Mouse (Mus musculus) embryo, embryonic 9.5 days (tissue): Measurements from ENCODE around the gene Slit3.

Source experiments
- DNase-seq: peaks from one replicate; pipeline ENCODE4 v3.0.0-alpha.2; 2017; ENCODE audit errors: extremely low spot score

Gene Slit3

DNA sequence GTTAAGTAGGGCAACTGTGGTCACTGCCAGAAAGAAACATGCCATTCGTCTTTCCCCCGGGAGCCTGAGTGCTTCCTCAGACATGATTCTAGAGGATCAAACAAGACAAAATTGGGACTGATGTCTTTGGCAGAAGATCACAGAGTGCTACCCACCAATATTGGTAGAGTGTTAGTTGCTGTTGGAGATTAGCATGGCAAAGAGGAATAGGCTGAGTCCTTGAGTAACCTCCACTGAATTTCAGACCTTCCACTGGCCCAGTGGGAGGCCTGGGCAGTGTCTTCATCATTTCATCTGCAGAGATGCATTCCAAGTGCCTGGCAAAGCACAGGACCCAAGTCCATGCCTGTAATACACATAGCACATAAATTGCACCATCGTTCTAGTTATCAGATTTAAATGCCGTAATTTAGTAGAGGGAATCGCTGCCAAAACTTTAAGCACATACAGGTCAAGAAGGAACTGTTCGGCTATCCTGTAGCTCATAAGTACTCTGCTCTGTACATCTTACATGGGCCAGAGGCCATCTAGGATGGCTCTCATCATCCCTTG lies 77.6 kb downstream of the Slit3 start:
- DNase-seq, result no peak

DNA sequence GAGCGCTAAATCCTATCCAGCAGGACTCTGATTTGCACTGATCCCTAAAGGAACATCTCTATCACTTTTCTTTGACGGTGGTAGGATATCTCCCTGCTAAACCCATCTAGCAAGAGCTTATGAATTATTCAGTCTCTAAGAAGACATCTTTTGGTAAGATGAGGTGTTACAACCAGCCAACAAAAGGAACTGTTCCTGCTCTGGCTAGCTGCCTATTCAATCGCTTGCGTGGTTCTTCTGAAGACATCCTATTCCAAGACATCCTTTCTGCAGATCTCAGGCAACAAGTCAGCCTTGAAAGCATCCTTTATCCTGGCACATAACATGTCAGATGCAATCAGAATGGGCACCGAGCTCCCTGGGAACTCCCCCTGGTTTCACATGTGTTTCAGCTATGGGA lies 81.3 kb downstream of the Slit3 start:
- DNase-seq, result no peak

DNA sequence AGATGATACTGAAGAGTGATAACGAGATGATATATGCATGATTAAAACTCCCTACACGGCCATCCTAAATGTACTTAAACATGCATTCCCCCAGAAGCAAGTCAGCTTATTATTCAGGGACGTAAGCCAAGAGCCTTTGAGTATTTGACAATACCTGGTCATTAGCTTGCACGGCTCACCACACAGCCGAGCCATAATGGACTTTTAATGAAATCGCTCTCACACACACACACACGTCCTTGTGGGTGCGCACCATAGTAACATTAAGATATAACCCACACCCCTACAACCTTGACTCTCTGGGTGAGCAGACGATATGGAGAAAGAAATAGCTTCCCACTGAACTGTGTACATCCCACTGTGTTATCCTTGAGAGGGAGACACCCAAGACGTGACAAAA lies 82.6 kb downstream of the Slit3 start:
- no peak for DNase-seq

GRCm38 (mm10) chr11:35204084-35204483 lies 83.1 kb downstream of the Slit3 start:
- DNase-seq, result no peak

GRCm38 (mm10) chr11:35210728-35211682 lies 90.0 kb downstream of the Slit3 start:
- DNase-seq, result no peak

DNA sequence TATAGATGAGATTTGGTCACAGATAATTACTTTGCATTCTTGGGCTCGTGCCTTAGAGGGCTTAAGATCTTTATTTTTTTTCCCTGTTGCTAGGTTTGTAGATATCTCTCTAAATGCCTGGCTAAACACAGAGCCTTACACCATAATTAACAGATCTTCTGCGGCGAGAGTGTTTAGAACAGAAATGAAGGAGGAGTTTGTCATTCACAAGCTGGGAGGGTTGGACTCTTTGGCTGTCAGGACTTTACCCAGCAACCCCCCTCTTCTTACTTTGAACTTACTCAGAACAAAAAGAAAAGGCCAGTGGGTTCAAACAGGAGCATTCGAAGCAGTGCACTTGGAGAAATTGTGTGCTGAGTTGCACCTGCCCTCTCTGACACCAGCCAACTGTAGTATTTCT lies 103.0 kb downstream of the Slit3 start:
- no peak for DNase-seq

DNA sequence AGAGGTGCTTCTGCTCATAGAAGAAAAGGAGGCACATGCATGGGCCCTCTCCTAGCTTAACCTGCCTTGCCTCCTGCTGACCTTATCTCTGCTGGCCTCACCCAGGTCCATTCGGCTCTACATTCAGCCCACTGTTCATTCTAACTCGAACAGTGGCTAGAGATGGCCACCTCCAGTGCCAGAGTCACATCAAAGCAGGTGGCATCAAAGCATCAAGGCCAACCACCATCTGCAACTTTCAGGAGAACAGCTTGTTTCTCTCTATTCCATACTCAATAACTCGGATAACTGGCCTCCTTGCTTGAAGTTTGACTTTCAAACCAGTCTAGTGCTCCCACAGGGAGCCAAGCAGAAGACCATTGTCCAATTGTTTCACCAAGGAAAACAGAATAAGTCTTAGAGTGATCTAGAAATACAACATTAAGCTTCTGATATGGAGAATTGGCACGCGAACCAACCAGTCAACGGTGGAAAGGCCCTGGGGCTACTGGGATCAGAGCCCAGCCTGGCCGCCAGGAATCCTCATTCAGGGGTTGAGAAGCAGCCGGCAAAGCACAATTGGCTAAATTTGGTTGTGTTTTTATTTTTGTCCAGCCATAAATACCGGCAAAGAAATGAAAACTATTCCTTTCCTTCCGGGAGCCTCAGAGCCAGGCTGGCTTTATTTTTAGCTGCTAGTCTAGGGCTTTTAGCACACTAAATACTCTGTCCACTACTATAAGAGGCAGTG lies 110.5 kb downstream of the Slit3 start:
- DNase-seq, result no peak

- no peak for DNase-seq
Measured at GRCm38 (mm10) chr11:35232321-35232720, 111.3 kb downstream of the Slit3 start.

DNA sequence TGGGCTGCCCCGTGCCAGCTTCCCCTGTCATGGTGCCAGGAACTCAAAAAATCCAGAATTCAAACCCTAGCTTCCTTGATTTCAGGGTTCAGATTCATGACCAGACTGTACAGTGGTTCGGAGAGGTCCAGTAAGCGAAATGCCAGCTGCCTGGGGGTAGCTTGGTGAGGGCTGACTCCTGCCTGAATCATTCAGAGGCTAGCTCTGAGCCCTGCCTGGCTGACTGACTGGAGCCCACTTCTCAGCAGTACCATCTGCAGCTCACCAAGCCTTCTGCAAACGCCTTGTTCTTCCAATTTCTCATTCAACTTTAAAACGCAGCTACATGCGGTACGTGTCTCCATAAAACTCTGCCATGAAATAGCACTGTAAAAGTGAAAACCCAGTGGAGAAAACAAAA lies 120.4 kb downstream of the Slit3 start:
- no peak for DNase-seq

DNA sequence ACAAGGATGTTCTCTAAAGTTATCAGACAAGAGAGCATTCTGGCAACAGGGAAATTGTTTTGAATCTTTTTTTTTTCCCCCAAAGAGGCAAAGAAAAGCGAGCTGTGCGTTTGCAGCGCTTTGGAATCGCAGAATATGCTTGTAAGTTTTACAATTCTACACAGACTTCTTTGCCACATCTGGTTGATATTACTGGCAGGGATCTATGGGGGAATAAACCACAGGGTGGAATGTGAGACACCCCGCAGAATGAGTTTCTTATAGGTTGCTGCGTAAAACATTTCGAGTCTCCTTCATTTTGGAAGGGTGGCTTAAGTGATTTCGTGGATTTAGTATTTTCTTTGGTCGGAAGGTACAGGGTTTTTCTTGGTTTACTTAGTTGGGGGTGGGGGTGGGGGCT lies 122.6 kb downstream of the Slit3 start:
- DNase-seq, result no peak

DNA sequence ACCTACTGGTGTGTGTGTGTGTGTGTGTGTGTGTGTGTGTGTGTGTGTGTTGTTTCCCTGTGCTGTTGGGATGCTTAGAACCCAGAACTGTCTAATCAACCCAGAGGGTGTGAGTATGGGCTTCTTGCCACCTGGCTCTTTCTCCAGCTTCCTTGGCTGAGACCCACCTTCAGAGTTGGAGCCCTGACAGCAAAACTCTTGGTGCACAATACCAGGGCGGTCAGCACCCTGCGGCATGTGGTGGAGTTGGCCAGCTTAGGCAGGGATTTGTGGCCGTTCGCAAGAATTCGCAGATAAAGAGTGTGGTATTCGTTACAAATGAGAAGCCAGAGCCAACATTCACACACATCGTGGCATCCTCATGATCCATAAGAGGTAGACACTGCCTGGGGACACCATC lies 123.5 kb downstream of the Slit3 start:
- DNase-seq, result no peak

- DNase-seq, result no peak
Measured at GRCm38 (mm10) chr11:35246623-35247022, 125.6 kb downstream of the Slit3 start.

DNA sequence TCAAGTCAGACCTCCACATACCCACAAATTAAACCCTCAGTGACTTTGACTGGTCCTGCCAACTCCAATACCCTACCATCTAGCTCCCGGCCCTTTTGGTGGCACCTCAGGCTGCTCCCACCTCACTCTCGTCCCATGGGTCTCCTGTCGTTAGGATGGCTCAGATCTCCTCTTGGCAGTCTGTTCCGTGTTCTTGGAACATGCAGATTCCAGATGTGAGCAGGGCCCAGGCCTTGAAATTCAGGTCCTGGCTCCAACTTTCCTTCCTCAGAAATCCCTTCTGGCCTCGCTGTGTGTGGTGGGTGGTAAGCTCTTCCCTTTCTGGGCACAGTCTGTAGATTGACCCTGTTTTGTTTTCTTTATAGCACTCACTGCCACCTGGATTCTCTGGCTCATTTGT lies 127.1 kb downstream of the Slit3 start:
- no peak for DNase-seq

GRCm38 (mm10) chr11:35250871-35251418 lies 129.9 kb downstream of the Slit3 start:
- DNase-seq, result no peak

GRCm38 (mm10) chr11:35251910-35252309 lies 130.9 kb downstream of the Slit3 start:
- DNase-seq, result no peak

GRCm38 (mm10) chr11:35257351-35257750 lies 136.3 kb downstream of the Slit3 start:
- DNase-seq, result no peak

- DNase-seq, result no peak
Measured at GRCm38 (mm10) chr11:35261562-35262087, 140.6 kb downstream of the Slit3 start.

GRCm38 (mm10) chr11:35262289-35262941 lies 141.4 kb downstream of the Slit3 start:
- no peak for DNase-seq

- DNase-seq, result no peak
Measured at GRCm38 (mm10) chr11:35264749-35265148, 143.7 kb downstream of the Slit3 start.

DNA sequence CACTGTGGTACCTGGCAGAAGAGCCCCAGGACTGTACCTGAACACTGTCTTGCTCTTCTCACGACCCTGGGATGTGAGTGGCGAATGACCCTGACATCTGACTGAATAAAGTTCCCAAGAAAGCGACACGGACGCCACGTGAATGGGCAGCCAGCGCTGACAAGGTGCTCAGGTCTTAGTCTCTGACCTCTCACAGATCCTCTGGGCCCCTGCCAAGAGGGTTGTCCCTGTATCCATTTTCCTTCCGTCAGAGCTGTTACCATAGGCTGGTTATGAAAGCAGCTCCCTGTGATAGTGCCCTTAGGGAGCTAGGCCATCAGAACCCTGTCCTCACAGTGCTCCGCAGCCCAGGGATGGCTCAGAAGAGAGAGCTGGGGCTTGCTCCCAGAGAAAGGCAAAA lies 149.4 kb downstream of the Slit3 start:
- DNase-seq, result no peak

GRCm38 (mm10) chr11:35273416-35273815 lies 152.4 kb downstream of the Slit3 start:
- no peak for DNase-seq

- no peak for DNase-seq
Measured at GRCm38 (mm10) chr11:35274036-35274435, 153.0 kb downstream of the Slit3 start.
